Mouse (Mus musculus) MEL (cell line): ENCODE data around the gene Zkscan6. TPM values are rescaled to one million over a fixed set of nuclear protein-coding genes. Genes with fewer than 3 reads are reported as not detected.
A peak's percentile ranks its signal among the peaks of the same experiment; 100 is the strongest.

ENCODE experiments used
- DNase-seq: peaks from one replicate; pipeline ENCODE4 v3.0.0; 2011; ENCODE audit warnings: low read depth, low spot score
- H3K27ac ChIP-seq: 2 replicates; pipeline ENCODE4 v1.5.1; 2012; ENCODE audit warnings: low read depth, mild to moderate bottlenecking, control low read depth, low read length, moderate library complexity; ENCODE audit not compliant: control insufficient read depth
- H3K27me3 ChIP-seq, 2 experiments: fragments of 150-350 bp in 1 of 2; sonication (generic) in 1 of 2; 2 replicates each; pipeline ENCODE4 v1.6.1; 2012; ENCODE audit warnings: low read length in 2 of 2, mild to moderate bottlenecking in 2 of 2, improper control_type of control experiment in 1 of 2, moderate library complexity in 1 of 2; ENCODE audit not compliant: insufficient read depth in 2 of 2, control insufficient read depth in 1 of 2
- H3K36me3 ChIP-seq, 2 experiments: 2 replicates each; pipeline ENCODE4 v1.6.1; 2012 to 2014; ENCODE audit warnings: low read length in 2 of 2, improper control_type of control experiment in 1 of 2, inconsistent platforms in 1 of 2, mild to moderate bottlenecking in 1 of 2; ENCODE audit not compliant: insufficient read depth in 2 of 2, control insufficient read depth in 1 of 2
- H3K4me1 ChIP-seq, 2 experiments: fragments of 150-350 bp in 1 of 2; sonication (generic) in 1 of 2; 2 replicates each; pipeline ENCODE4 v1.6.1; 2012; ENCODE audit warnings: low read length in 2 of 2, improper control_type of control experiment in 1 of 2, mild to moderate bottlenecking in 1 of 2; ENCODE audit not compliant: insufficient read depth in 2 of 2, control insufficient read depth in 1 of 2
- H3K4me3 ChIP-seq, 2 experiments: fragments of 150-350 bp in 1 of 2; sonication (generic) in 1 of 2; 2 replicates each; pipeline ENCODE4 v1.5.1; 2012; ENCODE audit warnings: low read depth in 2 of 2, low read length in 2 of 2, mild to moderate bottlenecking in 2 of 2, moderate library complexity in 2 of 2, control low read depth in 1 of 2, improper control_type of control experiment in 1 of 2; ENCODE audit not compliant: control insufficient read depth in 1 of 2, insufficient read depth in 1 of 2
- H3K79me2 ChIP-seq: 2 replicates; pipeline ENCODE4 v1.6.1; 2012; ENCODE audit warnings: mild to moderate bottlenecking, low read length, moderate library complexity; ENCODE audit not compliant: control insufficient read depth, poor library complexity, insufficient read depth
- H3K9ac ChIP-seq: 2 replicates; pipeline ENCODE4 v1.6.1; 2012; ENCODE audit warnings: low read depth, mild to moderate bottlenecking, control low read depth, low read length, moderate library complexity; ENCODE audit not compliant: control insufficient read depth, poor library complexity, severe bottlenecking
- H3K9me3 ChIP-seq: fragments of 150-350 bp; sonication (generic); replicated peaks from 2 replicates; pipeline ENCODE4 v1.6.1; 2012; ENCODE audit warnings: mild to moderate bottlenecking, low read length, improper control_type of control experiment, moderate library complexity; ENCODE audit not compliant: insufficient read depth
- E2F4 ChIP-seq: IDR thresholded peaks from 2 replicates; pipeline ENCODE4 v1.6.1; 2011; ENCODE audit warnings: low read depth, low read length, improper control_type of control experiment, borderline replicate concordance
- EP300 ChIP-seq, 2 experiments: IDR thresholded peaks; 2 replicates each; pipeline ENCODE4 v1.6.1; 2011; ENCODE audit warnings: improper control_type of control experiment in 2 of 2, low read length in 2 of 2, low read depth in 1 of 2, mild to moderate bottlenecking in 1 of 2
- ETS1 ChIP-seq: IDR thresholded peaks from 2 replicates; pipeline ENCODE4 v1.6.1; 2012; ENCODE audit warnings: low read depth, mild to moderate bottlenecking, inconsistent platforms, low read length, improper control_type of control experiment, moderate library complexity
- GATA1 ChIP-seq: IDR thresholded peaks from 2 replicates; pipeline ENCODE4 v1.6.1; 2011; ENCODE audit warnings: low read depth, low read length, improper control_type of control experiment
- HCFC1 ChIP-seq: IDR thresholded peaks from 2 replicates; pipeline ENCODE4 v1.6.1; 2012; ENCODE audit warnings: low read depth, mild to moderate bottlenecking, inconsistent platforms, low read length, improper control_type of control experiment, moderate library complexity
- JUND ChIP-seq: IDR thresholded peaks from 2 replicates; pipeline ENCODE4 v1.6.1; 2011; ENCODE audit warnings: low read depth, mild to moderate bottlenecking, improper control_type of control experiment, low read length
- MAZ ChIP-seq: IDR thresholded peaks from 2 replicates; pipeline ENCODE4 v1.6.1; 2012; ENCODE audit warnings: low read depth, mild to moderate bottlenecking, inconsistent platforms, low read length, improper control_type of control experiment
- MXI1 ChIP-seq: IDR thresholded peaks from 2 replicates; pipeline ENCODE4 v1.6.1; 2011; ENCODE audit warnings: mild to moderate bottlenecking, low read depth, low read length, improper control_type of control experiment
- MYB ChIP-seq: IDR thresholded peaks from 2 replicates; pipeline ENCODE4 v1.6.1; 2011; ENCODE audit warnings: mild to moderate bottlenecking, low read depth, low read length, improper control_type of control experiment
- MYC ChIP-seq: IDR thresholded peaks from 2 replicates; pipeline ENCODE4 v1.6.1; 2011; ENCODE audit warnings: low read depth, mild to moderate bottlenecking, low read length, improper control_type of control experiment, moderate library complexity
- NELFE ChIP-seq: IDR thresholded peaks from 2 replicates; pipeline ENCODE4 v1.6.1; 2011; ENCODE audit warnings: low read depth, low read length, improper control_type of control experiment
- POLR2AphosphoS2 ChIP-seq: IDR thresholded peaks from 2 replicates; pipeline ENCODE4 v1.6.1; 2011; ENCODE audit warnings: low read length, improper control_type of control experiment
- POLR2AphosphoS5 ChIP-seq: IDR thresholded peaks from 2 replicates; pipeline ENCODE4 v1.6.1; 2012; ENCODE audit warnings: low read depth, borderline replicate concordance, mild to moderate bottlenecking, inconsistent platforms, low read length, moderate library complexity, mixed read lengths
- RAD21 ChIP-seq: IDR thresholded peaks from 2 replicates; pipeline ENCODE4 v1.6.1; 2011; ENCODE audit warnings: mild to moderate bottlenecking, low read depth, low read length, improper control_type of control experiment
- RCOR1 ChIP-seq: IDR thresholded peaks from 2 replicates; pipeline ENCODE4 v1.6.1; 2012; ENCODE audit warnings: low read depth, mild to moderate bottlenecking, inconsistent platforms, low read length, improper control_type of control experiment
- SIN3A ChIP-seq: IDR thresholded peaks from 2 replicates; pipeline ENCODE4 v1.6.1; 2012; ENCODE audit warnings: low read length, improper control_type of control experiment, inconsistent platforms
- SMC3 ChIP-seq: IDR thresholded peaks from 2 replicates; pipeline ENCODE4 v1.6.1; 2011; ENCODE audit warnings: low read depth, low read length, improper control_type of control experiment
- TAL1 ChIP-seq: IDR thresholded peaks from 2 replicates; pipeline ENCODE4 v1.6.1; 2012; ENCODE audit warnings: mild to moderate bottlenecking, inconsistent platforms, low read length, moderate library complexity, mixed read lengths
- TCF12 ChIP-seq: IDR thresholded peaks from 2 replicates; pipeline ENCODE4 v1.6.1; 2014; ENCODE audit warnings: low read depth, mild to moderate bottlenecking, inconsistent platforms, low read length, improper control_type of control experiment, moderate library complexity
- USF1 ChIP-seq: IDR thresholded peaks from 2 replicates; pipeline ENCODE4 v1.6.1; 2014; ENCODE audit warnings: low read depth, mild to moderate bottlenecking, inconsistent platforms, low read length, improper control_type of control experiment, moderate library complexity
- USF2 ChIP-seq, 2 experiments: IDR thresholded peaks; 2 replicates each; pipeline ENCODE4 v1.6.1; 2011 to 2012; ENCODE audit warnings: improper control_type of control experiment in 2 of 2, low read length in 2 of 2, borderline replicate concordance in 1 of 2, inconsistent platforms in 1 of 2, low read depth in 1 of 2, mild to moderate bottlenecking in 1 of 2; ENCODE audit not compliant: insufficient read depth in 1 of 2
- ZC3H11A ChIP-seq: IDR thresholded peaks from 2 replicates; pipeline ENCODE4 v1.6.1; 2012; ENCODE audit warnings: low read depth, mild to moderate bottlenecking, inconsistent platforms, low read length, improper control_type of control experiment
- ZMIZ1 ChIP-seq: IDR thresholded peaks from 2 replicates; pipeline ENCODE4 v1.6.1; 2012; ENCODE audit warnings: low read depth, mild to moderate bottlenecking, inconsistent platforms, low read length, improper control_type of control experiment, moderate library complexity
- polyA plus RNA-seq, 2 experiments: library from polyadenylated mRNA; stranded (reverse) in 1 of 2; unstranded in 1 of 2; fragments of >175 nt in 1 of 2; fragments of >200 nt in 1 of 2; gene quantifications; 2 replicates each; pipeline versions ENCODE4 v1.2.1 to v1.2.4; 2012; ENCODE audit warnings: low replicate concordance in 2 of 2, low read depth in 1 of 2; ENCODE audit not compliant: insufficient read length in 2 of 2, insufficient read depth in 1 of 2, missing spikeins in 1 of 2
- total RNA-seq: library from RNA; depleted of rRNA; stranded (reverse); fragments of 300-350 nt; gene quantifications from 2 replicates; pipeline ENCODE4 v1.2.3, GENCODE M21; 2012

The Zkscan6 gene
- total and polyA plus RNA-seq, 3 experiments = 12.0 to 18.1 TPM; not detected in 1

GRCm38 (mm10) chr11:65779578-65779977 lies 27.4 kb upstream of the Zkscan6 start:
- peaks cover 10 to 19% of the 10 kb centered on the region in 2 experiments for H3K4me1 ChIP-seq
- H3K27ac ChIP-seq = no peak overlapping the region
- H3K27me3 ChIP-seq = no peaks in the 10 kb centered on the region
- TF ChIP-seq RAD21 (no peak), SMC3 (no peak), E2F4 (no peak), HCFC1 (no peak), SIN3A (no peak), RCOR1 (no peak), MYB (no peak)
- DNase-seq = no peak
- H3K9ac ChIP-seq = no peak overlapping the region
- peaks cover 9% of the 10 kb centered on the region for H3K79me2 ChIP-seq
- H3K4me3 ChIP-seq = no peak overlapping the region
- H3K9me3 ChIP-seq = no peaks in the 10 kb centered on the region
- peaks cover 8 to 18% of the 10 kb centered on the region in 2 experiments; a peak in 3 of 4 replicates for H3K36me3 ChIP-seq

GRCm38 (mm10) chr11:65781596-65781995 lies 25.4 kb upstream of the Zkscan6 start:
- Histone ChIP-seq H3K4me1 (peaks cover 18% of the 10 kb centered on the region in 2 experiments), H3K9me3 (no peaks in the 10 kb centered on the region), H3K27me3 (no peaks in the 10 kb centered on the region), H3K4me3 (no peak overlapping the region), H3K27ac (no peak overlapping the region), H3K9ac (no peak overlapping the region), H3K79me2 (peaks cover 22% of the 10 kb centered on the region), H3K36me3 (peaks cover 11 to 26% of the 10 kb centered on the region in 2 experiments; a peak in 3 of 4 replicates)
- no peak for DNase-seq
- TF ChIP-seq POLR2AphosphoS5 (no peak), USF2 (IDR thresholded peaks at IDR 0.05; ENCODE audit: borderline replicate concordance in 1 of 2, insufficient read depth in 1 of 2, low read depth in 1 of 2, low read length in 2 of 2) (no peak), GATA1 (no peak), JUND (no peak)

- Histone ChIP-seq H3K9ac (peak overlapping the region; percentile 20; the same call in 1 of the 2 replicates), H3K27ac (no peak overlapping the region), H3K27me3 (no peaks in the 10 kb centered on the region), H3K4me3 (peak overlapping the region in 1 of 2 experiments; percentile 6; a peak in 1 of 4 replicates), H3K36me3 (peaks cover 4 to 28% of the 10 kb centered on the region in 2 experiments; a peak in 2 of 4 replicates), H3K79me2 (peaks cover 28% of the 10 kb centered on the region), H3K9me3 (no peaks in the 10 kb centered on the region), H3K4me1 (peaks cover 18 to 20% of the 10 kb centered on the region in 2 experiments)
- TF ChIP-seq TCF12 (peak; percentile 90), MYC (0 out of 2 replicates have a peak, but pooled peaks have one; percentile 25), ETS1 (peak; percentile 55; the same call in 1 of the 2 replicates), JUND (no peak), MXI1 (peak; percentile 80), POLR2AphosphoS2 (no peak), ZMIZ1 (no peak), MAZ (0 out of 2 replicates have a peak, but pooled peaks have one; percentile 57), ZC3H11A (no peak), GATA1 (peak; percentile 87), SIN3A (peak; percentile 65), NELFE (no peak), TAL1 (peak; percentile 47), EP300 (IDR thresholded peaks at IDR 0.05; ENCODE audit: low read depth in 1 of 2, low read length in 2 of 2) (peak; percentile 78 to 81), RCOR1 (peak; percentile 19; the same call in 1 of the 2 replicates), USF1 (peak; percentile 82)
- peak; percentile 45 for DNase-seq
Measured at GRCm38 (mm10) chr11:65786160-65786559, 20.8 kb upstream of the Zkscan6 start.
